Mouse (Mus musculus) layer of hippocampus, postnatal 10 days (tissue): ENCODE results near the gene Negr1. TPM values are rescaled to one million over a fixed set of nuclear protein-coding genes. Genes with fewer than 3 reads are reported as not detected.

Source experiments
- DNase-seq, 2 experiments: peaks; one replicate each; pipeline ENCODE4 v3.0.0; 2021; ENCODE audit warnings: low spot score in 2 of 2
- total RNA-seq, 2 experiments: library from RNA; stranded (reverse); gene quantifications; 2 replicates each; pipeline ENCODE4 v1.2.3; 2021

Negr1 gene
- total RNA-seq, 2 experiments from 2014 or later, result 127 to 140 TPM

- no peak for DNase-seq
Observed at GRCm38 (mm10) chr3:156794091-156794490, 232.5 kb downstream of the Negr1 start.

GRCm38 (mm10) chr3:156794610-156795009, 233.0 kb downstream of the Negr1 start:
- no peak for DNase-seq

GRCm38 (mm10) chr3:156796061-156796691, 234.6 kb downstream of the Negr1 start:
- no peak for DNase-seq

GRCm38 (mm10) chr3:156799228-156799627, 237.6 kb downstream of the Negr1 start:
- DNase-seq, result no peak

- no peak for DNase-seq
Observed at GRCm38 (mm10) chr3:156809836-156810235, 248.2 kb downstream of the Negr1 start.

- no peak for DNase-seq
Observed at GRCm38 (mm10) chr3:156816938-156817337, 255.3 kb downstream of the Negr1 start.

- DNase-seq, result no peak
Observed at GRCm38 (mm10) chr3:156817452-156817851, 255.9 kb downstream of the Negr1 start.

- no peak for DNase-seq
Observed at GRCm38 (mm10) chr3:156823039-156823438, 261.4 kb downstream of the Negr1 start.

- no peak for DNase-seq
Observed at GRCm38 (mm10) chr3:156833920-156834319, 272.3 kb downstream of the Negr1 start.

- no peak for DNase-seq
Observed at GRCm38 (mm10) chr3:156838550-156838949, 277.0 kb downstream of the Negr1 start.

- DNase-seq, result no peak
Observed at GRCm38 (mm10) chr3:156848385-156848784, 286.8 kb downstream of the Negr1 start.

- DNase-seq, result no peak
Observed at GRCm38 (mm10) chr3:156851921-156852320, 290.3 kb downstream of the Negr1 start.

GRCm38 (mm10) chr3:156870239-156870921, 308.8 kb downstream of the Negr1 start:
- no peak for DNase-seq

GRCm38 (mm10) chr3:156870922-156871257, 309.3 kb downstream of the Negr1 start:
- DNase-seq, result no peak

- DNase-seq, result no peak
Observed at GRCm38 (mm10) chr3:156871641-156872196, 310.1 kb downstream of the Negr1 start.

- no peak for DNase-seq
Observed at GRCm38 (mm10) chr3:156876551-156876950, 315.0 kb downstream of the Negr1 start.

- DNase-seq, result no peak
Observed at GRCm38 (mm10) chr3:156882129-156882528, 320.5 kb downstream of the Negr1 start.

- no peak for DNase-seq
Observed at GRCm38 (mm10) chr3:156883873-156884272, 322.3 kb downstream of the Negr1 start.

GRCm38 (mm10) chr3:156885689-156886088, 324.1 kb downstream of the Negr1 start:
- no peak for DNase-seq

GRCm38 (mm10) chr3:156886915-156887314, 325.3 kb downstream of the Negr1 start:
- DNase-seq, result no peak

GRCm38 (mm10) chr3:156890986-156891385, 329.4 kb downstream of the Negr1 start:
- no peak for DNase-seq

GRCm38 (mm10) chr3:156895322-156895721, 333.7 kb downstream of the Negr1 start:
- DNase-seq, result no peak

- no peak for DNase-seq
Observed at GRCm38 (mm10) chr3:156896106-156896505, 334.5 kb downstream of the Negr1 start.
